Mouse (Mus musculus) lung, embryonic 15.5 days (tissue): ENCODE measurements around the gene Phc2. TPM values are rescaled to one million over a fixed set of nuclear protein-coding genes. Genes with fewer than 3 reads are reported as not detected.

Experiments
- ATAC-seq: fragments of 200-750 bp; cut with Nextera tagmentation; 2 replicates; pipeline ENCODE4 v1.8.0; 2017; ENCODE audit warnings: moderate number of reproducible peaks, borderline replicate concordance; ENCODE audit not compliant: low FRiP score, low TSS enrichment; ENCODE audit errors: extremely low read depth
- H3K27ac ChIP-seq: fragments of 300-500 bp; sonication (generic); 2 replicates; pipeline ENCODE4 v1.5.1; 2015; ENCODE audit warnings: moderate library complexity, mild to moderate bottlenecking, inconsistent platforms
- H3K27me3 ChIP-seq: fragments of 300-500 bp; sonication (generic); 2 replicates; pipeline ENCODE4 v1.6.1; 2015; ENCODE audit warnings: inconsistent platforms
- H3K36me3 ChIP-seq: fragments of 300-500 bp; sonication (generic); 2 replicates; pipeline ENCODE4 v1.6.1; 2015; ENCODE audit warnings: inconsistent platforms
- H3K4me1 ChIP-seq: fragments of 300-500 bp; sonication (generic); 2 replicates; pipeline ENCODE4 v1.6.1; 2015; ENCODE audit warnings: inconsistent platforms
- H3K4me2 ChIP-seq: fragments of 300-500 bp; sonication (generic); 2 replicates; pipeline ENCODE4 v1.6.1; 2015; ENCODE audit warnings: inconsistent platforms, mild to moderate bottlenecking, moderate library complexity
- H3K4me3 ChIP-seq: fragments of 300-500 bp; sonication (generic); 2 replicates; pipeline ENCODE4 v1.5.1; 2015; ENCODE audit warnings: mild to moderate bottlenecking, inconsistent platforms
- H3K9ac ChIP-seq: fragments of 300-500 bp; sonication (generic); 2 replicates; pipeline ENCODE4 v1.6.1; 2015; ENCODE audit warnings: inconsistent platforms
- H3K9me3 ChIP-seq: fragments of 300-500 bp; sonication (generic); 2 replicates; pipeline ENCODE4 v1.6.1; 2016; ENCODE audit warnings: inconsistent platforms
- WGBS: fragments of 180-500 bp; shearing (Covaris S2); methylation state at CpG from one replicate; pipeline ENCODE4 v1.1.7; 2015; 5-methylcytosine and 5-hydroxymethylcytosine counted together
- polyA plus RNA-seq: library from polyadenylated mRNA; unstranded; fragments of >200 nt; fragmentation: Nextera tagmentation; extraction: Ambion mirVana; gene quantifications from 2 replicates; pipeline ENCODE4 v1.2.1, GENCODE M21; 2015

The Phc2 gene
- polyA plus RNA-seq, 1 experiment from 2014 or later = 83.5 TPM

DNA sequence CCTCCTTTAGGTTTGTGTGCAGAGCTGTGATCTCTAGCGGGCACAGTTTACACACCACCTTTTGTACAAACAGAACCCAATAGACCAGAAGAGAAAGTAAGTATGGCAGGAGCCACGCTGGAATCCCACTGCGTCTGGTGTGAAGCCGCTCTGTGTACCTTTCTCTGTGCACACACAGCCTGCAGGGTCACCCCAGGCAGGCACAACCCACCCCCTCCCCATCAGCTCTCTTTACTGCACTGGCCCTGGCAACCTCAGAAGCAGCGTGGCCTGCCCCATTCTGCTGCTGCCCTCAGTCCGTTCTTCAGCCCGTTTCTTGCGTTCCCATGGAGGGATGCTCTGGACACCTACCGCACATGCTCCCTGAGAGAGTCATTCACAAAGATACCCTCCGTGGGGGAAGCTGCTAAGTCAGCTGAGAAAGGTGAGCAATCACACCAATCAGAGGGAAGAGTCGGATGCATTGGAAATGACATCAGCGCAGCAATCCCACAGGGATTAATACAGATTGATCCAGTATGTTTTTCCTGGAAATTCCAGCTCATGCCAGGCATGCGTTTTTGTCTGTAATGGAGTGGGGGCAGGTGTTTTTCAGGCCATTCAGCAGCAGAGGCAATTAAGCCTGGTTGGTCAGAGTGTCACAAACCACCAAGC lies 24.2 kb downstream of the Phc2 start:
- ATAC-seq = 0 out of 2 replicates have a peak, but pooled peaks have one; percentile 17
- H3K27ac ChIP-seq = peak overlapping the region; percentile 52
- no peaks in the 10 kb centered on the region for H3K36me3 ChIP-seq
- H3K27me3 ChIP-seq = no peaks in the 10 kb centered on the region
- no peaks in the 10 kb centered on the region for H3K9me3 ChIP-seq
- 53% methylated on average over 13 of the region's 13 CpGs for WGBS
- no peak overlapping the region for H3K9ac ChIP-seq
- peak overlapping the region; percentile 39 for H3K4me2 ChIP-seq
- H3K4me3 ChIP-seq = no peak overlapping the region
- H3K4me1 ChIP-seq = peaks cover 21% of the 10 kb centered on the region

DNA sequence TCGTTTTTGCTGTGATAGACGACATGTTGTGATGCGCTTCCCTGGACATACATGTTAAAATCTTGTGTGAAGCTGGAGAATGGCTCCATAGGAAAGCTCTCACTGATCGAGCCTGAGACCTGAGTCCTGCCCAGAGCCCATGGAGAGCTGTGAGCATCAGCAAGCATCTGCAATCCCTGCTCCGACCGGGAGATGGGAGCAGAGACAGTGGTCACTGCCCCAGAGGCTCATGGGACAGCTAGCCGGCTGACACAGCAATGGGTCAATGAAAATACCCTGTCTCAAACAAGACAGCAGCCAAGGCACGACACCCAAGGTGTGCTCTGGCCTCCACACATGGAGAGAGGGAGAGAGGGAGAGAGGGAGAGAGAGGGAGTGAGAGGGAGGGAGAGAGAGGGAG lies 26.6 kb downstream of the Phc2 start:
- H3K9me3 ChIP-seq = no peaks in the 10 kb centered on the region

DNA sequence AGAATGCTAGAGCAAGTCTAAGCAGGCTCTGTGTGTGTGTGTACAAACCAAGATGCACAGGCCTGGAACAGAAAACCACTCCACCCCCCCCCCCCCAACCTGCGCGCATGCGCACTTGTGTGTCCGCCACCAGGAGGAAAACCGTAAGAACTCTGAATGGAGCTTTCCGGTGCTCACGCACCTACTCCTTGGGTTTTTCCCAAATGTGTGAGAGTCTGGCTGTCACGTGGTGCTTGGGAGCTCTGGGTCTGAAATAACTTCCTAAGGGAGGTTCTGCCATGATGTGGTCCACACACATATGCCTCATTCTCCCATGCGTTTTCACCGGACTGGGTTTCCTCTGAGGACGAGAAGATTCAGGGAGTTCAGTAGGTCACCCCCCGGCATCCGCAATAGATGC lies 27.8 kb downstream of the Phc2 start:
- H3K9ac ChIP-seq = no peak overlapping the region
- H3K4me2 ChIP-seq = no peak overlapping the region
- no peak overlapping the region for H3K27ac ChIP-seq
- no peak overlapping the region for H3K4me3 ChIP-seq
- no peaks in the 10 kb centered on the region for H3K36me3 ChIP-seq
- ATAC-seq = no peak
- no peaks in the 10 kb centered on the region for H3K9me3 ChIP-seq
- H3K27me3 ChIP-seq = no peaks in the 10 kb centered on the region
- H3K4me1 ChIP-seq = peaks cover 21% of the 10 kb centered on the region
- WGBS = 84% methylated on average over 13 of the region's 13 CpGs

More for the DNA sequence above, 26.6 kb downstream of the Phc2 start:
- Histone ChIP-seq H3K4me3 (no peak overlapping the region), H3K9ac (no peak overlapping the region), H3K27ac (no peak overlapping the region), H3K36me3 (no peaks in the 10 kb centered on the region), H3K4me2 (no peak overlapping the region), H3K4me1 (peaks cover 21% of the 10 kb centered on the region), H3K27me3 (no peaks in the 10 kb centered on the region)
- 54% methylated on average over 8 of the region's 8 CpGs for WGBS
- no peak for ATAC-seq

GRCm38 (mm10) chr4:128683706-128684105 lies 29.2 kb downstream of the Phc2 start:
- Histone ChIP-seq H3K36me3 (no peaks in the 10 kb centered on the region), H3K4me2 (no peak overlapping the region), H3K27ac (no peak overlapping the region), H3K9ac (no peak overlapping the region), H3K4me1 (peaks cover 22% of the 10 kb centered on the region), H3K4me3 (no peak overlapping the region), H3K27me3 (no peaks in the 10 kb centered on the region), H3K9me3 (no peaks in the 10 kb centered on the region)
- WGBS = 32% methylated on average over 3 of the region's 3 CpGs
- no peak for ATAC-seq

- H3K4me1 ChIP-seq = peaks cover 21% of the 10 kb centered on the region
- no peaks in the 10 kb centered on the region for H3K36me3 ChIP-seq
- no peak overlapping the region for H3K4me2 ChIP-seq
- no peak overlapping the region for H3K27ac ChIP-seq
- H3K27me3 ChIP-seq = no peaks in the 10 kb centered on the region
- ATAC-seq = no peak
- H3K9me3 ChIP-seq = no peaks in the 10 kb centered on the region
- WGBS = 88% methylated on average over 11 of the region's 11 CpGs
- no peak overlapping the region for H3K9ac ChIP-seq
- H3K4me3 ChIP-seq = no peak overlapping the region
Measured at GRCm38 (mm10) chr4:128684108-128684507, 29.6 kb downstream of the Phc2 start.

DNA sequence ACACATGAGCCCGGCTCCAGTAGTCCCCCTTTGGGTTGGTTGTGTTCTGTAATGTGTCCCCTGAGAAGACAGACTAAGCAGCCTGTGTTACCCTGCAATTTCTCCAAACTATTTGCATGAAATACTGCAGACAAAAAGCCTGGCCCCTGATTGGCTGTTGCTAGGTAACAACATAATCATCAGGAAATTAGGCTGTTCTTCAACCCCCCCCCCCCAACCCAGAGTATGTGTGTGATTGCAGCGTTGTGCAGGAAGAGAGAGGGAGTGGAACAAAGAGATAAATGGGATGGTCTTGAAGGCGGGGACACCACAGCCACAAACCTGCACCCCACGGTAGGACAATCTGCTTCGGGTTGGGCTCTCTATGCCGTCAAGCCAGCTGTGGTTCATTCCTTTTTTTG lies 34.0 kb downstream of the Phc2 start:
- Histone ChIP-seq H3K9ac (no peak overlapping the region), H3K9me3 (no peaks in the 10 kb centered on the region), H3K4me1 (peaks cover 54% of the 10 kb centered on the region), H3K4me3 (no peak overlapping the region), H3K36me3 (no peaks in the 10 kb centered on the region), H3K27ac (no peak overlapping the region), H3K4me2 (no peak overlapping the region), H3K27me3 (no peaks in the 10 kb centered on the region)
- WGBS = 38% methylated on average over 6 of the region's 6 CpGs
- no peak for ATAC-seq

DNA sequence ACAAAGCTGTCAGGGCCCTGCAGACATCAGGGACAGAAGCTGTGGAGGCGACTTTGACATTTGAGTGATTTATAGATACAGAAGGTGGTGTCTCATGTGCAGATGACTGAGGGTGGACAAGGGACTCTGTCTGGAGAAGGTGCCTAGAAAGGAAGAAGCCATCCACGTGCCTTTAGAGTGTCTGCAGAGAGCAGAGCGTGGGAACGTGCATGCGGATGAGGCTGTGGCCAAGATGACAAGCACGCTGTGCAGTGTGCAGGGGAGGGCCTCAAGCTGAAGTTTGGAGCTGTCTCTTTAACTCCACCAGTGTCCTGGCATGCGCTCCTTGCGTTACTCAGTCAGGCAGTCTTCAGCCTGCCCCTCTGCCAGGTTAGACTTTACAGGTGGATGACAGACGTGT lies 34.5 kb downstream of the Phc2 start:
- WGBS = 58% methylated on average over 9 of the region's 9 CpGs
- Histone ChIP-seq H3K4me1 (peaks cover 58% of the 10 kb centered on the region), H3K4me3 (no peak overlapping the region), H3K27ac (no peak overlapping the region), H3K9me3 (no peaks in the 10 kb centered on the region), H3K36me3 (no peaks in the 10 kb centered on the region), H3K27me3 (no peaks in the 10 kb centered on the region), H3K4me2 (no peak overlapping the region), H3K9ac (no peak overlapping the region)
- ATAC-seq = peak; percentile 54; the same call in 1 of the 2 replicates

- Histone ChIP-seq H3K4me3 (no peak overlapping the region), H3K27me3 (no peaks in the 10 kb centered on the region), H3K9me3 (no peaks in the 10 kb centered on the region), H3K9ac (no peak overlapping the region), H3K4me2 (no peak overlapping the region), H3K36me3 (no peaks in the 10 kb centered on the region), H3K4me1 (peaks cover 65% of the 10 kb centered on the region), H3K27ac (no peak overlapping the region)
- ATAC-seq = no peak
- WGBS = 36% methylated on average over 6 of the region's 6 CpGs
Measured at GRCm38 (mm10) chr4:128689739-128690304, 35.3 kb downstream of the Phc2 start.

- no peaks in the 10 kb centered on the region for H3K36me3 ChIP-seq
- H3K4me3 ChIP-seq = no peak overlapping the region
- H3K9me3 ChIP-seq = no peaks in the 10 kb centered on the region
- no peak overlapping the region for H3K9ac ChIP-seq
- H3K4me1 ChIP-seq = peaks cover 79% of the 10 kb centered on the region
- WGBS = 66% methylated on average over 4 of the region's 4 CpGs
- no peaks in the 10 kb centered on the region for H3K27me3 ChIP-seq
- peak overlapping the region; percentile 1; the same call in 1 of the 2 replicates for H3K27ac ChIP-seq
- no peak for ATAC-seq
- no peak overlapping the region for H3K4me2 ChIP-seq
Measured at GRCm38 (mm10) chr4:128691195-128691594, 36.7 kb downstream of the Phc2 start.

DNA sequence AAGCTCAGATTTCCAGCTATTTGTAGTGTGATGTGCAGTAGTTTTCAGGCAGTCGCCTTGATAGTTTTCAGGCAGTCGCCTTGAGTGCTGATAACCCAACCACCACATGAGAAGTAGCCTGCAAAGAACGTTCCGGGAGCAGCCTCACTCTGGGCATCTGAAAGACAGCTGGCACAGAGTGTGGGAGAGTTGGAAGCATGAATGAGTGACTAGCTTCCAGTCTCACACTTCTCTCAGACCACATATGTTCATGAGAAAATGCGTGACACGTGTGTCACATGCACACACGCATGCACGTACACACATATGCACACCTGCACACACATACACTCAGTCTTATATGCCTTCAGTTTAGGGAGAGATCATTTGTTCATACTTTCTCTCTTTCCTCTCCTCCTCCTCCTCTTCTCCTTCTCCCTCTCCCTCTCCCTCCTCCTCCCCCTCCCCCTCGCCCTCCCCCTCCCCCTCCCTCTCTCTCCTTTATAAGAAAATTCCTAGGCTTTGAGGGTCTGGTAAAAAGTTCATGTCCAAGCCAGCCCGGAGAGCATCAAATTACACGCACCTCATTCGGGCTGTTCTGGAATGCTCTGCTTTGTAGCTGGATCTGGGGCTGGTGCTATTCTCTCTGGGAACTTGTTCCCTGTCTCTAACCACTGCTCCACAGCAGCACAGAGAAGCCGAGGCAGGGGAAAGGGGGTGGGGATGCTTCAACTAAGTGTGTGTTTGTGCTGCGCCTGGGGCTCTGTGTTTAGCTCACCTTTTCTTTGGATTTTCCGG lies 37.8 kb downstream of the Phc2 start:
- no peaks in the 10 kb centered on the region for H3K9me3 ChIP-seq
- no peaks in the 10 kb centered on the region for H3K27me3 ChIP-seq
- no peak overlapping the region for H3K4me3 ChIP-seq
- H3K4me2 ChIP-seq = no peak overlapping the region
- WGBS = 39% methylated on average over 14 of the region's 15 CpGs
- peaks cover 91% of the 10 kb centered on the region for H3K4me1 ChIP-seq
- H3K9ac ChIP-seq = no peak overlapping the region
- H3K36me3 ChIP-seq = no peaks in the 10 kb centered on the region
- peak overlapping the region; percentile 69 for H3K27ac ChIP-seq
- ATAC-seq = no peak

GRCm38 (mm10) chr4:128693207-128693606 lies 38.7 kb downstream of the Phc2 start:
- Histone ChIP-seq H3K27ac (peak overlapping the region; percentile 35), H3K36me3 (no peaks in the 10 kb centered on the region)
- 27% methylated on average over 5 of the region's 5 CpGs for WGBS

DNA sequence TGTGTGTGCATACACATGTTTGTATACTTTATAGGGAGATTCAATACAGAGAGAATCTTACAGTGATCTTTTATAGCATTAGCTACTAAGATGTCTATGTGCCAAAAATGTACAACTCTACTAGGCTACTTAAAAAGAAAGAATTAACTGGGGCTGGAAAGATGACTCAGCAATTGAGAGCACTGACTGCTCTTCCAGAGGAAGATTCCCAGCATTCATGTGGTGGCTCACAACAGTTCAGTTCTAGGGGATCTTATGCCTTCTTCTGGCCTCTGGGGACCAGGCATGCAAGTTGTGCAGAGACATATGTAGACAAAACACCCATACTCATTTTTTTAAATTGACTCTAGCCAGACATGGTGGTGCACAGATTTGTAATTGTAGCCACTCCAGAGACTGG lies 39.8 kb downstream of the Phc2 start:
- peaks cover 96% of the 10 kb centered on the region for H3K4me1 ChIP-seq
- H3K36me3 ChIP-seq = no peaks in the 10 kb centered on the region
- ATAC-seq = no peak
- H3K4me2 ChIP-seq = no peak overlapping the region
- H3K9me3 ChIP-seq = no peaks in the 10 kb centered on the region
- H3K27ac ChIP-seq = peak overlapping the region; percentile 66
- H3K9ac ChIP-seq = no peak overlapping the region
- no peak overlapping the region for H3K4me3 ChIP-seq
- no peaks in the 10 kb centered on the region for H3K27me3 ChIP-seq

More at GRCm38 (mm10) chr4:128693207-128693606, 38.7 kb downstream of the Phc2 start:
- H3K9ac ChIP-seq = no peak overlapping the region
- H3K4me3 ChIP-seq = no peak overlapping the region
- no peak for ATAC-seq
- H3K27me3 ChIP-seq = no peaks in the 10 kb centered on the region
- peaks cover 97% of the 10 kb centered on the region for H3K4me1 ChIP-seq
- no peak overlapping the region for H3K4me2 ChIP-seq
- no peaks in the 10 kb centered on the region for H3K9me3 ChIP-seq
